Mouse (Mus musculus): ENCODE measurements around the gene Arl8a. TPM values are rescaled to one million over a fixed set of nuclear protein-coding genes. Genes with fewer than 3 reads are reported as not detected.
A peak's percentile ranks its signal among the peaks of the same experiment; 100 is the strongest.
"Not testable (repeated sequence)": the region's sequence is repeated elsewhere in the genome, so short reads cannot be mapped to it uniquely, and the experiment has no call there.

Arl8a gene
- polyA plus RNA-seq, 1 experiment from 2014 or later, result 46.3 TPM

- Histone ChIP-seq H3K9me3 (ENCODE audit: low read depth, low read length) (no peaks in the 10 kb centered on the region), H3K4me3 (ENCODE audit: low read depth, low read length) (no peak overlapping the region), H3K27me3 (ENCODE audit: insufficient read depth, low read length) (no peaks in the 10 kb centered on the region), H3K36me3 (ENCODE audit: insufficient read depth) (no peaks in the 10 kb centered on the region), H3K9ac (no peak overlapping the region), H3K4me1 (ENCODE audit: insufficient read depth) (no peaks in the 10 kb centered on the region), H3K4me2 (no peak overlapping the region), H3K27ac (ENCODE audit: low read depth) (no peak overlapping the region)
- no peak for TF ChIP-seq CTCF (IDR thresholded peaks at IDR 0.05; ENCODE audit: low read depth)
- WGBS, result 37% methylated on average over 3 of the region's 3 CpGs
- DNase-seq (no peak), ATAC-seq (ENCODE audit: insufficient read depth) (no peak)
These were observed 41.6 kb downstream of the Arl8a start for GRCm38 (mm10) chr1:135188197-135188596.

- Histone ChIP-seq H3K27me3 (ENCODE audit: insufficient read depth, low read length) (no peaks in the 10 kb centered on the region), H3K9ac (no peak overlapping the region), H3K9me3 (ENCODE audit: low read depth, low read length) (no peaks in the 10 kb centered on the region), H3K4me1 (ENCODE audit: insufficient read depth) (no peaks in the 10 kb centered on the region), H3K4me3 (ENCODE audit: low read depth, low read length) (no peak overlapping the region), H3K36me3 (ENCODE audit: insufficient read depth) (no peaks in the 10 kb centered on the region), H3K27ac (ENCODE audit: low read depth) (no peak overlapping the region), H3K4me2 (no peak overlapping the region)
- no peak for DNase-seq
- ATAC-seq (ENCODE audit: insufficient read depth), result no peak
- WGBS, result 85% methylated on average over 4 of the region's 4 CpGs
- no peak for TF ChIP-seq CTCF (IDR thresholded peaks at IDR 0.05; ENCODE audit: low read depth)
These were observed 42.6 kb downstream of the Arl8a start for GRCm38 (mm10) chr1:135189186-135189585.

- not testable (repeated sequence) for H3K4me3 ChIP-seq (ENCODE audit: low read depth, low read length); DNase-seq; H3K36me3 ChIP-seq (ENCODE audit: insufficient read depth); H3K9ac ChIP-seq; ATAC-seq (ENCODE audit: insufficient read depth); H3K4me2 ChIP-seq; H3K4me1 ChIP-seq (ENCODE audit: insufficient read depth); H3K27ac ChIP-seq (ENCODE audit: low read depth); H3K27me3 ChIP-seq (ENCODE audit: insufficient read depth, low read length); H3K9me3 ChIP-seq (ENCODE audit: low read depth, low read length)
- 81% methylated on average over 5 of the region's 5 CpGs for WGBS
These were observed 47.7 kb downstream of the Arl8a start for GRCm38 (mm10) chr1:135194335-135194734.

GRCm38 (mm10) chr1:135195907-135196440 lies 49.4 kb downstream of the Arl8a start:
- no peak for TF ChIP-seq CTCF (IDR thresholded peaks at IDR 0.05; ENCODE audit: low read depth)

DNA sequence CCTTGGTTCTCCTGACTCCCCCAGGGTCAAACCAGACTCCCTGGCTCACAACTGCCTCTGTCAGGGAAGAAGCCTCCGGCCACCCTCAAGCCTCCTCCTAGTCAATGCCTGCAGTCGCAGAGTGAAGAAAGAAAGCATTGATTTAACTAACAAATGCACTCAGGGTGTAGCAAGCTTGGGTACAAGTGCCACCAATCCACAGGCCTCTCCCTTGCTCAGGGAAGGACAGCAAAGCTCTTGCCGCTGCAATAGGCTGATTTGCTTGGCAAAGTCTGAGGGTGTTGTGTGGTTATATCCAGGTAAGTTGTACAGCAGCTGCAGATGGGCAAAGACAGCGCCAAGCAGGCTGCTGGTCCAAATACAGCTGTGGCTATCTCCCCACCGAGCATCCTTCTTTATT lies 51.8 kb downstream of the Arl8a start:
- H3K9ac ChIP-seq, result no peak overlapping the region
- TF ChIP-seq CTCF (IDR thresholded peaks at IDR 0.05; ENCODE audit: low read depth), result no peak
- peak overlapping the region; percentile 91 for H3K27ac ChIP-seq (ENCODE audit: low read depth)
- DNase-seq (no peak), ATAC-seq (ENCODE audit: insufficient read depth) (no peak)
- no peaks in the 10 kb centered on the region for H3K9me3 ChIP-seq (ENCODE audit: low read depth, low read length)
- no peaks in the 10 kb centered on the region for H3K27me3 ChIP-seq (ENCODE audit: insufficient read depth, low read length)
- 49% methylated on average over 5 of the region's 5 CpGs for WGBS
- H3K36me3 ChIP-seq (ENCODE audit: insufficient read depth), result no peaks in the 10 kb centered on the region
- H3K4me1 ChIP-seq (ENCODE audit: insufficient read depth), result peaks cover 2% of the 10 kb centered on the region; the same call in 1 of the 2 replicates
- peak overlapping the region; percentile 50; the same call in 1 of the 2 replicates for H3K4me2 ChIP-seq
- H3K4me3 ChIP-seq (ENCODE audit: low read depth, low read length), result no peak overlapping the region

More at GRCm38 (mm10) chr1:135195907-135196440, 49.4 kb downstream of the Arl8a start:
- H3K9ac ChIP-seq, result no peak overlapping the region
- H3K4me3 ChIP-seq (ENCODE audit: low read depth, low read length), result no peak overlapping the region
- no peaks in the 10 kb centered on the region for H3K36me3 ChIP-seq (ENCODE audit: insufficient read depth)
- H3K4me1 ChIP-seq (ENCODE audit: insufficient read depth), result peaks cover 2% of the 10 kb centered on the region; the same call in 1 of the 2 replicates
- H3K27me3 ChIP-seq (ENCODE audit: insufficient read depth, low read length), result no peaks in the 10 kb centered on the region
- H3K9me3 ChIP-seq (ENCODE audit: low read depth, low read length), result no peaks in the 10 kb centered on the region
- no peak for ATAC-seq (ENCODE audit: insufficient read depth)
- H3K27ac ChIP-seq (ENCODE audit: low read depth), result no peak overlapping the region
- H3K4me2 ChIP-seq, result no peak overlapping the region
- DNase-seq, result no peak
- WGBS, result 73% methylated on average over 6 of the region's 6 CpGs

- Histone ChIP-seq H3K36me3 (ENCODE audit: insufficient read depth) (no peaks in the 10 kb centered on the region), H3K27ac (ENCODE audit: low read depth) (peak overlapping the region; percentile 91), H3K9me3 (ENCODE audit: low read depth, low read length) (no peaks in the 10 kb centered on the region), H3K9ac (peak overlapping the region; percentile 15; the same call in 1 of the 2 replicates), H3K4me1 (ENCODE audit: insufficient read depth) (peaks cover 2% of the 10 kb centered on the region; the same call in 1 of the 2 replicates), H3K4me3 (ENCODE audit: low read depth, low read length) (no peak overlapping the region; the same call in 1 of the 2 replicates), H3K4me2 (peak overlapping the region; percentile 50), H3K27me3 (ENCODE audit: insufficient read depth, low read length) (no peaks in the 10 kb centered on the region)
- DNase-seq, result peak; percentile 80
- no peak for TF ChIP-seq CTCF (IDR thresholded peaks at IDR 0.05; ENCODE audit: low read depth)
- peak; percentile 89 for ATAC-seq (ENCODE audit: insufficient read depth)
- 3% methylated on average over 21 of the region's 21 CpGs for WGBS
These were observed 52.6 kb downstream of the Arl8a start for GRCm38 (mm10) chr1:135199014-135199819.

DNA sequence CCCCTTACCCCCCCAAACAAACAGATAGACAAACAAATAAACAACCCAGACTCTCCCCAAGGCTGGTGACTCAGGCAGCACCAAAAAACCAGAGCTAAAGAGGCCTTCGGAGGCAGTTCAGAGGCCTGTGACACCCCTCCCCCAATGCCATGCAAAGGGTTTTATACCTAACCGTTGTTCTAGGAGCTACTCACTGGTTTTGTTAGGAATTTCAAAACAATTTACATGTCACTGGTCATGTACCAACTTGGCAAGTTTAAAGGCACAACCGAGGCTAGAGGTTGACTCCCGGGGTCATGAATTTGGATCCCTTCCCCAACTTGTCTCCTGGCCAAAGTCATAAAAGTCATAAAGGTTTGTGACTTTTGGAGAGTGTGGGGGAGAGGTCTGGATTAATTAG lies 53.8 kb downstream of the Arl8a start:
- WGBS, result 75% methylated on average over 4 of the region's 4 CpGs
- Histone ChIP-seq H3K9me3 (ENCODE audit: low read depth, low read length) (no peaks in the 10 kb centered on the region), H3K4me3 (ENCODE audit: low read depth, low read length) (no peak overlapping the region), H3K27me3 (ENCODE audit: insufficient read depth, low read length) (no peaks in the 10 kb centered on the region), H3K36me3 (ENCODE audit: insufficient read depth) (no peaks in the 10 kb centered on the region), H3K4me2 (no peak overlapping the region), H3K9ac (no peak overlapping the region), H3K4me1 (ENCODE audit: insufficient read depth) (peaks cover 2% of the 10 kb centered on the region; the same call in 1 of the 2 replicates), H3K27ac (ENCODE audit: low read depth) (no peak overlapping the region)
- TF ChIP-seq CTCF (IDR thresholded peaks at IDR 0.05; ENCODE audit: low read depth), result no peak
- DNase-seq, result no peak
- ATAC-seq (ENCODE audit: insufficient read depth), result no peak

Measured in lung, embryonic 14.5 days (tissue).